Mouse (Mus musculus) WW6 (cell line): Measurements from ENCODE around the gene Smg6.

Source experiments
- DNase-seq: peaks from one replicate; pipeline ENCODE4 v3.0.0-alpha.2; 2013; ENCODE audit warnings: low read depth, low spot score

Gene Smg6

DNA sequence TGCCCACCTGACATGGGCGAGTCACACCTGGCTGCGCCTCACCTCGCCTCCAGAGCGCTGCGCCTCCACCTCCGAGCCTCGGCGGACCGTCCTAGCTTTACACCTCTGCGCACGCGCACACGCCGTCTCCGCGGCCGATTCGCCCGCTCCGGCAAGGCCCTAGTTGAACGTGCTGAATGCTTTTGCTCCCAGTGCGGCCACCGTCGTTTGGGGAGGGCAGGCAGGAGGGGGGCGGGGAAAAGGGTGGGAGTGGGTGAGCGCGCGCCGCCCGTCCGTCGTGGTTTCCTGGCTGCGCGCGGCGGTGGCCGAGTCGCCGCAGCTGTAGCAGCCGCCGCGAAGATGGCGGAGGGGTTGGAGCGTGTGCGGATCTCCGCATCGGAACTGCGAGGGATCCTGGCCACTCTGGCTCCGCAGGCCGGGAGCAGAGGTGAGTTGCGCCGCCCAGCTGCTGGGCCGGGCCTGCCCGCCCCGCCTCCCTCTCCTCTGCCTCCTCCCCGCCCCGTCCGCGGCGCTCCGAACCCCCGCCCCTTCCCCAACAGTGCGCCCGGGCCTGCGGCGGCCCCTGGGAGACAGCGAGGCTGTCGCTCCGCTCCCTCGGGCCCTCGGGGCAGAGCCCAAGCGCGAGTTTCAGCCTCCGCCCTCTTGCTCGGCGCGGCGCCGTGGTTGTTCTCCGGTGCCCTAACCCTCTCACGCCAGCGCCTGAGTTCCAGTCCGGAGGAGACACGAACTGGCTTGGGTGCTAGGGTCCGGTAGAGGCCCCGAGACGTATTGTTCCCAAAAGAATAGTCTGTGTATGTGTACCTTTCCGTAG lies at the start of gene Smg6, which contains the start of gene Srr:
TSS of gene Smg6 (plus strand) at position 247 of the 811 bp plus-strand sequence.
TSS of gene Srr (minus strand) at position 372 of the 811 bp plus-strand sequence.
- DNase-seq, result peak; percentile 98

DNA sequence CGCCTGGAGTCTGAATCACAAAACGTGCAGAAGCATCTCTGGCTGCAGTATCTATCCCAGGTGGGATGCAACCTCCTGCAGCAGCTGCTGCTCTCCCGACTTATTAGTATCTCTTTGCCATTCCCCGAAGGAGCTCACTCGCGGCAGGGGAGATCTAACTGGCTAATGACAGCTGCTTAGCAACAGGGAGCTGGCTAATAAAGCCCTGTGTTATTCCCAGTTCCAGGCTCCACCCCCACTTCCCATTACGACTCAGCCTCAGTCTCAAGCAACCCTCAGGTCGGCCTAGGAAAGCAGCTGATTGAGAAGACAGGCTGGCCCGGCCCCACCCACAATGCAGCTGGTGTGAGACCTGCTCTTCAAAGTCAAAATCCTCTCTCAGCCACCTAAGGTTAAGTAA lies 48.8 kb upstream of the Smg6 start:
- peak; percentile 71 for DNase-seq

DNA sequence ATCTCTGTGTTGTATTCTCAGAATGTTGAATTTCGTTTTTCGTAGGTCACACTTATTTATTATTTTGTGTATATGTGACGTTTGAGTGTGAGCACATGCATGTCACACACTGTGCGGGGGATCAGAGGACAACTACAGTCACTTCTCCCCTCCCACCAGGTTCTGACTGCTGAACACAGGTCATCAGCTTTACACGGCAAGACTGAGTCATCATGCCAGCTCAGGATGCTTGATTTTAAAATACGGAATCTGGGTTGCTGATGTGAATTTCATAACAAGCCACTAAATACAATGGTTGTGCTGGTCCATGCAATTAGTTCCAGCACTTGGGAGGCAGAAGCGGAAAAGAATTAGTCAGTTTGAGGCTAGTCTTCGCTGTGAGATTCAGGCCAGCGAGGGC lies 44.6 kb upstream of the Smg6 start:
- DNase-seq, result no peak

DNA sequence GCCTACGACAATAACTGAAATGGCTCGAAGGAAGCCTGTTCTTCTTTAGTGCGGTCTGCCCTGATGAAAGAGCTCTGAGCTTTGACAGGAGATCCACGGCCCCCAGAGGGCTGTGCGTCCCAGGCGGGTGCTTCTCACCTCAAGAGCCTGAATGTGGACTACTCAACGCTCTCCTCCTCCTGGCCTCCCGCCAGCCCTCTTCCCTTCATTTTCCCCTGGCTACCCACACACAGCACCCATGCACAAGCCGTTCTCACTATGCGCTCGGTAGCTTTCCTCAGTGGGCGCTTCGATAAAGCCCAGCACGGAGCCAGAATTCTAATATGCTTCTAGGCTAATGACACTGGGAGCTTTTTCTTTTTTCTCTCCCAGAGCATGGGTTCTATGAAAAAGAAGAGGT lies 43.6 kb upstream of the Smg6 start:
- DNase-seq, result no peak

DNA sequence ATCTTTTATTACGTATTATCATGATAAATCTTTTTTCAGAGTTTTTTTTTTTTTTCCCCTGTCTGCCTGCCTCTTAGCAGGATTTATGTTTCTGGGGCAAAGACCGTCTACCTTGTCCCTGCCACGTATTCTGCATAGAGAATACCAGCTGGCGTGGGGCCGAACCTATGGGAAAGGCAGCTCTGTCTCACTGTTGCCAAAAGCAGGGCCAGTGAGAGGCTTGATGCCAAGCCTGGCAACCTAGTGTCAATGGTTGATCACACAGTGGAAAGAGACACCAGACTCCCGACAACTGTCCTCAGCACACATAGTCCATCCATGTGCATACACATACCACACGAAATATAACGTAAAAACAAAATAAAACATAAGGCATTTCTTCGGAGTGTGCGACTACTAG lies 42.5 kb upstream of the Smg6 start:
- DNase-seq, result no peak

DNA sequence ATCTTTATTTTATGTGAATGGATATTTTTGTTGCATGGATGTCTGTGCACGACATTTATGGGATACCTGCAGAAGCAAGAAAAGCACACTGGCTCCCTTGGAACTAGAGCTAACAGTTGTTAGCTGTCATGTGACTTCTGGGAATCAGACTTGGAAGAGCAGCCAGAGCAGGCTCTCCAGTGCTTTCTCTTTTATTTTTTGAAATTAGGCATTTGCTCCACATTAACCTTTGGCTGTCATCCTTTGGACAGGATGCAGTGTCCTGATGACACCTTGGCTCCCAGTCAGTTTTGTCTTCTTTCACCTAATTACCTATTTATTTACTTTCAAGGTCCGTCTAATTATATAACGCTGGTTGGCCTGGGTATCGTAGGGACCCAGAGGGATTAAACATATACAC lies 31.0 kb upstream of the Smg6 start:
- DNase-seq, result no peak

DNA sequence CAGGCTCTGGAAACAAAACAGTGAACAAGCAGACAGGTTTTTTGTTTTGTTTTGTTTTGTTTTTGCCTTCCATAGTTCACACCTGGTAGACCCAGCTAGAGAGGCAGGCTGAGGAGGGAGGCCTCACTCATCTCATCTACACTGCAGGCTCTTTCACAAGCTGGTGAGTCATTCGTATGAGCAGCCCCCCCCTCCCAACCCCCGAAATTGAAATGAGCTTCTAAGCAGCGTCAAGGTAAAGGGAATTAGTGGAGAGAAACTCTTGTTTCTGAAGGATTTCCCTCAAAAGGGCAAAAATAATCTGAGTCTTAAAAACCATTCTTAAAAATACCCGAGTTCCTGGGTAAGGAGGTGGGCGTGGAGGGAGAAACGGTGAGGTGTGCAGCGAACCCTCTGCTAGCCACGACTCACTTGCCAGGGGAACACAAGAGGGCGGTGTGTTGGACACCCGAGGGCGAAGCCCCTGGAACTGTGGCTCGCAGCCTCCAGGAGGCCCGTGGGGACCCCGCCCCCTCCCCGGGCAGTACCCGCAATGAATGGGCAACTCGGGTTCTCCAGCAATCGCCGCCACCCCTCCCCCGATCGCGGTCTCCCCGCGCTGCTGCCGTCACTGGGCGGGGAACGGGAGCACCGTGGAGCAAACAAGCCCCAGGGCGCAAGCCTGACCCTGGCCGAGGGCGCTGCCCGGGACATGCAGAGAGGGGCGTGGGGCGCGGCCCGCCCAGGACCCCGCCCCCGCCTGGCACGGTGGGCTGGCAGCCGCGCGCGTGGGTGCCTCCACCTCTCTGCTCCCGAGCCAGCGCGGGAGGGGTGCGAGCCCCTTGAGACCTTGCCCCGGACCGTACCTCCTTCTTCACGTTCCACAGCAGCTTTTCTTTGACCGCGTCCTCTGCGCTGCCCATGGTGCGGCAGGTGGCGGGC lies 29.4 kb upstream of the Smg6 start:
- peak; percentile 49 for DNase-seq

DNA sequence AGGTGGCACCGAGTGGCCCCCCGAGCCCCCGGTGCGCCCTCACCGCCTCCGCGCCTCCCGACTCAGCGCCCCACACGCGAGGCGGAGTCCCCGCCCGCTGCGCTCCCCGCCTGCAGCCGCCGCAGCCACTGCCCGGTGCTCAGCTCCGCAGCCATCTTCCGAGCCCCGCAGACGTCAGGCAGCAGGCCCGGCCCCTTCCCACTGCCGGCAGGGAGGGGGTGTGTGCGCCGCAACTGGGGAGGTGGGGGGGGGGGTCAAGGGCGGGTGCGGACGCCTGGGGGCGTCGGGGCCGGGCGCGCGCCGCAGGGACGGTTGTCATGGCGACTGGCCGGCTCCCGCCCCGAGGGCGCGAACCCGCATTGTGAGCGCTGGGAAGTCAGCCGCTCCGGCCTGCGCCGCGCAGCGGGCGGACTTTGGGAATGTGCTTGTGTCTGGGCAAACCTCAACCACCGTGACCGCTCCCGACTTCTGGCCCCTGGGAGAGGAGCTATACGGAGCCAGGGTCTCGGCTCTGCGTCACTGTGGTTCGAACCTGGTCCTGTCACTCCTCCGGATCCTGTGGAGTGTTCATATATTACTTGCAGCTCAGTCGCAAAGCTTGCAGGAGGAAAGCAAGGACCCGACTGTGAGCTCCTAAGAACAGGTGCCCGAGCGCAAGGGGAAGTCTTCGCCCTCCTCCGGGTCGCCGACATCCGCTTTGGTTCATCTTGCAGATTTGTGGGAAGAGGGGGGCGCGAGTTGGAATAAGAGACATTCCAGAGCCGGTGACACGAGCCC lies 28.5 kb upstream of the Smg6 start, which contains the start of gene Sgsm2:
TSS of gene Sgsm2 (minus strand) at position 160 of the 777 bp plus-strand sequence.
- DNase-seq, result peak; percentile 76

DNA sequence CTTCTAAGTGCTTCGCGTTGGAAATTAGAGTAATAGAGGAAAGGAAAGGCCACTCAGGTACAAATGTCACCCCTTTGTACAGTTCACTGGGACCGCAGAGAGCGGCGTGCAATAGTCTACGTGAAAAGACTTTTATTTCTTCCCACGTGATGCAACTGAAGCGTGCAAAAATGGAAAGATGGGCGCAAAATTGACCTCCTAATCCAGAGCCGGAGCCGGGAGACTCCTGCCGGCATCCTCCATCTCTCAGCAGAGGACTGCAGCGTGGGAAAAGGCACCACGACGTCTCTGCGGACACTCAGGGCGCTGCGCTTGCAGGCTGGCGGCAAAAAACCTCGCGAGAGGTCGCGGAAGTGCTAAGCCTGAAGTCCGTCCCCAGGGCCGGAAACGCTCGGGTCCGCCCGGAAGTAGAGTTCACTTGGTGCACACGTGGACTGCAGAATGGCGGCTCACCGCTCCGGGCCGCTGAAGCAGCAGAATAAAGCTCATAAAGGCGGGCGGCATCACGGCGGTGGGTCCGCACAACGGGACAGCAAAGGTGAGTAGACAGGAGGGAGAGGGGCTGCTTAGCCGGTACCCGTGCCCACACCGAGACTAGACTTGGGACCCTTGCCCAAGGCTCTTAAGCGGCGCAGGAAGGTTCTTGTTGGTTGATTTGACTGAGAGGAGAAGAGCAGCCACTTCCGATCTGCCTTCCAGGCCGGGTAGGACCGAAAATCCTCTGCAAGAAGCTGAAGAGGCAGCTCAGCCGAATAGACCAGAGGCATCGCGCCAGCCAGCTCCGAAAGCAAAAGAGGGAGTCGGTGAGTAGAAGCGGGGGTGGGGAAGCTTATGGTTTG lies 27.7 kb upstream of the Smg6 start, which contains the start of gene Tsr1:
TSS of gene Tsr1 (plus strand) at position 394 of the 839 bp plus-strand sequence.
- peak; percentile 90 for DNase-seq

DNA sequence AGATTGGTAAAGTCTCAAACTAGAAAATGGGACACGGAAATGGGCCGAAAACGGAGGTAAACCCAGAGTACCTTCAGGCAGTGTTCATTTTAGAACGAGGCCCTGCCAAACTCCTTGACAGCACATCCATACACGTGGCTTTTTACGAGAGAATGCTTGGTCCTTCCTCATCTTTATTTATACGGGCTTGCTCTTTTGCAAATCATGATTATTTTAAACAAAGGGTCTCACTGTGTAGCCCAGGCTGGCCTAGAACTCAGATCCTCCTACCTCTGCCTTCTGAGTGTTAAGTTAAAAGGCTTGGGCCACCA lies 27.2 kb upstream of the Smg6 start:
- no peak for DNase-seq

DNA sequence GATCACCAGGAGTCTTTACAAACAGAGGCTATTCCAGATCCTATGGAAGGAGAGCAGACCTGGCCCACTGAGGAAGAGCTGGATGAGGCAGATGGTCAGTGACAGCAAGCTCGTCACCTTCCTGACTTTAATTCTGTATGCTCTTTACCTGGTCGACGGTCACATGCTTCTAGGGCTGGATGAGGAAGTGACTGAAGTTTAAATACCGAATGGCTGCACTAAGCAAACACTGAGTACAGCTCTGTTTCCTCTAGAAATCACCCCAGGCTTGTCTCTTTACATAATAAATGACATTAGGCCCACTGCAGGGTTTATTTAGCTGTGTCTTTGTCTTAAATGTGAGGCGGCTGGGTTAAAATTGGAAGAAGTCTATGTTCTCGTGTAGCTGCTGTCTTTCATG lies 24.1 kb upstream of the Smg6 start:
- DNase-seq, result no peak

DNA sequence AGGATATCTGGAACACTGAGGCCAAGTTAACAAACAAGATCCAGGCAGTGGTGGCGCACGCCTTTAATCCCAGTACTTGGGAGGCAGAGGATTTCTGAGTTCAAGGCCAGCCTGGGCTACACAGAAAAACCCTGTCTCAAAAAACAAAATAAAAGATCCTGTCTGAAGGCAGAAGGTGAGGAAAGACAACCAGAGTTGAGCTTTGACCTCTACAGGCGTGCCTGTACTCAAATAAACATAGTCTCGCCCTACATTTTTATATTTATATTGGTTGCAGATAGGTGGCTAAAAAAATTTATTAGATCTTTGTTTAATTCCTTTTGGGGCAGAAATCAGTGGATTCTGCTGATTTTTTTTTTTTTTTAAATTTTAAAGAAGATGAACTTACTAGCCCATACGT lies 23.2 kb upstream of the Smg6 start:
- DNase-seq, result no peak

DNA sequence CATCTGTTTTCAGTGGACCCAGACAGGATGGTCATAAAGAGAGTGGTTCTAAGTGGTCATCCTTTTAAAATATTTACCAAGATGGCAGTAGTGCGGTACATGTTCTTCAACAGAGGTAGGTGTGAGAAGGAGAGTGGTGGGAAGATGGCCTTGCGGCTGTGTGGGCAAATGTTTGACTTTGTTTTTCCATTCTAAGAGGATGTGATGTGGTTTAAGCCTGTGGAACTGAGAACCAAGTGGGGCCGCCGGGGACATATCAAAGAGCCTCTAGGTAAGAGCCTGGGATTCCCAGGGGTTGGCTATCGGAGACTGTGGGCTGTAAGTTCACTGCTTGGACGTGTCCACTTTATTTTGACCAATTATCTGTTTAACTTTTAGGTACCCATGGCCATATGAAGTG lies 17.8 kb upstream of the Smg6 start:
- no peak for DNase-seq

DNA sequence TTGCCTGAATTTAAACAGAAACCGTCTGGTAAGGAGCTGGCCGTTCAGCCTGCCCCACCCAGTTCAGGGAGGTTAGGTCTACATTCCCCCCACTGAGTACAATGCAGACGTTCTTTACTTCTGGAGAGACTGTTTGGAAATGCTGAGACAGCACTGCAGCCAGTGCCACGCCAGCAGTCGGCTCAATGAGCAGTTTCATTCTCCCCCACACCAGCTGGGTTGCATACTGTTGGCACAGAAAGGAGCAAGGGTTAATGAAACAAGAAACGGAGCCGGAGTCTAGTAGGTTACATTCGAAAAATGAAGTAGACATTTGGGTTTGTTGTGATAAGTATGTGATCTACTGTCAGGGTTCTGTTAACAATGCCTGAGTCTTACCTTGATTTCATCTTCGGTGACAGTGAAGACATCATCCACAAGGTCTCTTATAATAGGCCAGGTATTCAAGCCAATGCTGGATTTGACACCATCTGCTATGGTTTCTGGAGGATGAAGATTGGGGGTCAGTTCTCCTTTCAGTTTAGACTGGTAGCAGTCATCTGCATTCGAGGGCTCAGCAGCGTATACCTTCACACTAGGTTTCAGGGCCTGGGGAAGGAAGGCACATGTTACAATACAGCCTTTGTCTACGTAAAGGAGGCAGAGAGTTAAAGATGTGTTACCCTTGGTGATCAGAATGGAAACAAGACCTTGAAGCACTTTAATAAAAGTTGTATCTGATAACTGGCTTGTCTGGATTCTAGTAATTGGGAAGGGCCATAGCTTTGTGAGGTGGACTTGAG lies 16.8 kb upstream of the Smg6 start:
- no peak for DNase-seq

DNA sequence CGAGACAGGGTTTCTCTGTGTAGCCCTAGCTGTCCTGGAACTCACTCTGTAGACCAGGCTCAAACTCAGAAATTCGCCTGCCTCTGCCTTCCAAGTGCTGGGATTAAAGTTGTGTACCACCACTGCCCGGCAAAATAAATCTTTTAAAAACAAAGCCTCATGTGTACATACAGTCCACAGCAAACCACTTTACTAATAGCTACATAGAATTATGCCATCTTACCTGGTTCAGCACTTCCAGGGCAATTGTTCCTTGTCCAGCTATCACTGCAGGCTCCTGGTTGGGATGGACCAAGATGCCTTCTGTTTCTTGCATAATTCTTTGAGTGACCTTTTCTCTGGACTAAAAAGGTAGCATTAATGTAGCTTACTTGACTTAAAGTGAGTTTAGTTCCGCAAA lies 15.6 kb upstream of the Smg6 start:
- no peak for DNase-seq

DNA sequence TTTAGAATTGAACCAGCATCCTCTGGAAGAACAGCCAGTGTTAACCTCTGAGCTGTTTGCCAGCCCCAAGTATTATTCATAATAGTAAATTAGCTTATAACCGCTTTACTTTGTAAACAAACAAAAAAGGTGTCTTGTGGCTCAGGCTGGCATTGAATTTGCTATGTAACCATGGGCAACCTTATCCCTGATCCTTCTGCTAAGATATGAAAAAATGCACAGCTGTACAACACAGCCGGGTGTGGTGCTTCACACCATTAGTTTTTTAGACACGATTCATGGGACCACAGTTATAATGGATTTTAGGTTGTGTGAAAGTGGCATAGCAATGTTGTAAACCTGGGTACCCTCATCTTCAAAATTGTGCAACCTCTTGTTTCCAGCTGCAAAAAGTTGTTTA lies 13.1 kb upstream of the Smg6 start:
- DNase-seq, result no peak

DNA sequence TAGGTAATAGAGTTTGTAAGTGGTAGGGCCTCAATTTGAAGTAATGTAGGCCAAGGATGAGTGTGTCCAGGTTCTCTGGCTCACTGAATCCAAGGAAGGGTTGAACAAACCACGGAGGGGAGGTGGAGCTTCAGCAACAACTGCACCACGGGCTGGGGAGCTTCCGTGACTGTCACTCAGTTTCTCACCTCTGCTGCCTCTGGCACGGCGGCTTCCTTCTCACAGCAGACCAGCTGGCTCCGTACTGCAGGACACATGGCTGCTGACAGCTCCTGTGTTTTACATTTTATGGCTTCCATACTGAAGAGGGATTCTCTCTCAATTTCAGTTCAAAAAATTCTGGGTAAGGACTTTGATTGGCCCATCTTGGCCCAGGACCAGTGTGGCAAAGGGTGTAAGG lies 6.4 kb upstream of the Smg6 start:
- no peak for DNase-seq

DNA sequence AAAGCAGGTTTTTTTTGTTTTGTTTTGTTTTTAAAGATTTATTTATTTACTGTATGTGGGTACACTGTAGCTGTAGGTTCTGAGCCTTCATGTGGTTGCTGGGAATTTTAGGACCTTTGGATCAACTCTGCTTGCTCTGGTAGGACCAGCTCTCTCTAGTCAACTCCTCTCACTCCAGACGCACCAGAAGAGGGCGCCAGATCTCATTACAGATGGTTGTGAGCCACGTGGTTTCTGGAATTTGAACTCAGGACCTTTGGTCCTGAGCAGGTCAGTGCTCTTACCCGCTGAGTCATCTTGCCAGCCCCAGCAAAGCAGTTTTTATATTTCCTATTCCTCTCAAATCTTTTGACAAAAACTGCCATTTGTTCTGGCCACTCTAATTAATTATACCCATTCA lies 1.5 kb upstream of the Smg6 start:
- DNase-seq, result no peak

DNA sequence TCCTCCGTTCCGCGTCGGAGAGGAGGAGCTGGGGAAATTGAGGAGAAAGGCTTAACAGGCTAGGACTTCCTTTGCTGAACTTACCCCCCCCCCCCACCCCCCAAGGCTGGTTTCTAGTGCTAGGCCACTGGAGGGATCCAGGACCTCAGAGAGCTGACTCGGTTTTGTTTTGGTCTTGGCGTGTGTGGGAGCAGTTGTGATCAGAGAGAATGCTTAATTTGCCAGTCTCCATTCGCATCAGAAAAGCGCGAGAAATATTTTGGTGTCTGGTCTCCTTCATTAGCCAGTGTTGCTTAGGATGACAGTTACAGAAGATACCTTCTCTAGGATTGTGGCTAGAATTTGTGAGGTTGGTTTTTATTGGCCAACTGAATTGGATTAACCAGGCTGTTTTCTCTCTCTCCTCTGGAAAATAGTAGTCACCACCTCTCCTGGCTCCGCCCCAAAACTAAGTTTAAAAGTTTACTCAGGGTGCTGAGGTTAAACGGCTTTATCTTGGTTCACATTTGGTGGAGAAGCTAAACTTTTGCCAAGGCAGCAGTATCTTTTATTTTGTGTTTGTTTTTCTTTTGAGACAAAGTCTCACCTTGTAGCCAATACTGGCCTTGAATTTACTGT lies 874 bp downstream of the Smg6 start:
- DNase-seq, result no peak

DNA sequence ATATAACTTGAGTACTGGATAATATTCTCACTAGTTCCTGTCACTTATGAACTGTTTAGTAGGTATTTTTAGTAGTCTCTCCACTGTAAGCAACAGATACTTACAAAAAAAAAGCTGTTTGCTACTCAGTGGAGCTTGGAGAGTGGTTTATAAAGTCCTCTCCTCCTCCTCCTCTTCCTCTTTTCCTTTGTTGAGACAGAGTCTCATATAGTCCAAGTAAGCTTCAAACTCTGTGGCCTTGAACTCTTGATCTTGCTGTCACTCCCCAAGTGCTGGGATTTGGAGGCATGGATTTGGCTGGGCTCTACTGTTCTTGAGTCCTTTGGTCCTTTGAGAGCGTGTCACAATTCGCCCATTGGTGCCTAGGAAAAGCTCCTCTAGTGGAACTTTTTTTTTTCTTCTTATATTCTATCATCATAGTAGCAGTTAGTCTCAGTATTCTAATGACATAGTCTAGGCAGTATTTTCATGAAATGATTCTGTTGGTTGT lies 1.7 kb downstream of the Smg6 start:
- DNase-seq, result no peak
